Comparison of ENCODE assay signal across 8 mouse cellular contexts in the genomic region with DNA sequence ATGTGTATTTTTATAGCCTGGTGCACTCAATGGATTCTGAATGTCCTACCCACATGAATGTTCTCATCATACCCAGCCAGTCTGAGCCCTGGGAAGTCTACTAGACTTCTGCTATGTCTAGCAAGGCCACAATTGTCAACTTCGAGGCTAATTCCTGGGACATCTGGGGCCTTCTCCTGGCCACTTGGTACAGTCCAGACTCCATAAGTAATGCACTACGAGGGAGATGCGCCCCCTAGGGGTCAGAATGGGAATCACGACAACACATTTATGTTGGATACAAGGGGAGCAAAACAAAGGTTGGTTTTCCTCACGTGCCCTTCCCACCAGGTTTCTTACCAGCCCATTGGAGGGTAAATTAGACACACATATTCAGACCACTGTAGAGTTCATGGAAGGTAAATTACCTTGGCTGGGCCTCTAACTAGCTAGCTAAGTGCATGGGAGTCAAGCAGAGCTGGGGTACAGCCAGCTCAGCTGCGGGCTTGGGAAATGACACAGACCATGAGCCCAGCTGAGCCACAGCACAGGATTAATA. TPM values are rescaled to one million over a fixed set of nuclear protein-coding genes. Genes with fewer than 3 reads are reported as not detected.
A peak's percentile ranks its signal among the peaks of the same experiment; 100 is the strongest.
DNase-seq lines count a peak whose midpoint lies in the region; ATAC-seq and TF ChIP-seq lines count a peak whose summit lies in the region.

No protein-coding gene starts in this region.

- H3K4me1 ChIP-seq in lung, postnatal 0 days (ENCODE audit: insufficient read depth, low read depth, low read length) = no peaks in the 10 kb centered on the region; the same call in 1 of the 2 replicates

- TF ChIP-seq EP300 in lung, postnatal 0 days (IDR thresholded peaks at IDR 0.05) = no peak

- DNase-seq in adrenal gland, adult 18-20 months (ENCODE audit: low spot score in 2 of 2) = peak; percentile 54 to 65
- DNase-seq in adrenal gland, adult 8-10 months = no peak
- no peak for DNase-seq in left cerebral cortex, adult 2 months (ENCODE audit: extremely low spot score in 1 of 2, low spot score in 2 of 2)
- no peak for DNase-seq in left cerebral cortex, postnatal 36 days (ENCODE audit: low spot score in 2 of 2)
- peak; percentile 87 for DNase-seq in R1 (ENCODE audit: low read depth, low spot score)
- DNase-seq in embryo, embryonic 10 days (ENCODE audit: low spot score) = peak; percentile 71
- DNase-seq in lung, postnatal 0 days (ENCODE audit: low spot score) = peak; percentile 57
- peak; percentile 43 for DNase-seq in thymus, postnatal 25 days

- 33% methylated on average over 6 of the region's 6 CpGs for WGBS in lung, postnatal 0 days

- no peak overlapping the region for H3K4me3 ChIP-seq in left cerebral cortex, adult 2 months
- no peak overlapping the region for H3K4me3 ChIP-seq in lung, postnatal 0 days (ENCODE audit: low read depth, low read length)

- no peaks in the 10 kb centered on the region for H3K36me3 ChIP-seq in lung, postnatal 0 days (ENCODE audit: insufficient read depth, low read length)

- H3K27ac ChIP-seq in left cerebral cortex, adult 2 months = no peak overlapping the region
- no peak overlapping the region for H3K27ac ChIP-seq in lung, postnatal 0 days (ENCODE audit: low read length)

- no peak overlapping the region for H3K4me2 ChIP-seq in lung, postnatal 0 days (replicated peaks; ENCODE audit: low read depth, low read length)

- intact Hi-C loops in left cerebral cortex, adult 2 months (cut with DNase I) = no loop called here
- intact Hi-C loops in left cerebral cortex, postnatal 36 days (cut with DNase I) = no loop called here

- TF ChIP-seq CTCF in left cerebral cortex, adult 2 months (IDR thresholded peaks at IDR 0.05) = peak; percentile 67
- TF ChIP-seq CTCF in lung, postnatal 0 days (IDR thresholded peaks at IDR 0.05) = peak; percentile 80

- no peaks in the 10 kb centered on the region for H3K9me3 ChIP-seq in lung, postnatal 0 days (ENCODE audit: low read length)

- no peaks in the 10 kb centered on the region for H3K27me3 ChIP-seq in lung, postnatal 0 days (replicated peaks; ENCODE audit: insufficient read depth, low read length)

- peak; percentile 11; the same call in 1 of the 2 replicates for ATAC-seq in lung, postnatal 0 days

- H3K9ac ChIP-seq in lung, postnatal 0 days (replicated peaks; ENCODE audit: low read depth) = no peak overlapping the region

RNA-seq across cellular contexts. Expression of gene Azin2, which starts 14.0 kb away (rescaled TPM):
- 10 to 100 TPM; 62.3 to 69.7 TPM for total RNA-seq in adrenal gland, adult 18-20 months (2021)
- 100 to 1,000 TPM in 1 of 4 experiments, 10 to 100 TPM in 3; 46.0 to 102 (median 75.5) TPM for total RNA-seq in adrenal gland, adult 8-10 months (2022)
- 10 to 100 TPM; 45.2 to 53.2 TPM for total RNA-seq in left cerebral cortex, adult 2 months (2021)
- 10 to 100 TPM; 53.8 to 56.6 TPM for total RNA-seq in left cerebral cortex, postnatal 36 days (2021)
- polyA plus RNA-seq in lung, postnatal 0 days (2015; fragmentation: Nextera tagmentation; extraction: Ambion mirVana) = 39.0 and 42.2 TPM in 2 replicates

RNA-seq across cellular contexts. Expression of gene Ak2, which starts 43.6 kb away (rescaled TPM):
- 100 to 1,000 TPM; 111 to 164 TPM for total RNA-seq in adrenal gland, adult 18-20 months (2021)
- total RNA-seq in adrenal gland, adult 8-10 months (2022) = 10 to 100 TPM; 70.8 to 97.5 (median 88.9) TPM
- 10 to 100 TPM; 25.7 to 30.4 TPM for total RNA-seq in left cerebral cortex, adult 2 months (2021)
- total RNA-seq in left cerebral cortex, postnatal 36 days (2021) = 10 to 100 TPM; 22.5 to 24.7 TPM
- 85.7 and 89.7 TPM in 2 replicates for polyA plus RNA-seq in lung, postnatal 0 days (2015; fragmentation: Nextera tagmentation; extraction: Ambion mirVana)

Comparison
In these comparisons a context has a peak if more than half of its experiments do, and no peak if none do; other contexts are left out.
1. DNase-seq: peak in adrenal gland, adult 18-20 months (2 of 2), R1 (single experiment), embryo, embryonic 10 days (single experiment), lung, postnatal 0 days (single experiment) and thymus, postnatal 25 days (single experiment); none in adrenal gland, adult 8-10 months (single experiment), left cerebral cortex, adult 2 months (0 of 2) and left cerebral cortex, postnatal 36 days (0 of 2).